Mouse (Mus musculus): ENCODE data around the gene Rps2. TPM values are rescaled to one million over a fixed set of nuclear protein-coding genes. Genes with fewer than 3 reads are reported as not detected.

Rps2 gene
- polyA plus RNA-seq, 1 experiment from 2014 or later: 1,693 TPM

GRCm38 (mm10) chr17:24738238-24738637, 20.3 kb downstream of the Rps2 start:
- Histone ChIP-seq H3K36me3 (replicated peaks) (peaks cover 16% of the 10 kb centered on the region), H3K4me1 (peaks cover 23% of the 10 kb centered on the region), H3K4me3 (no peak overlapping the region), H3K27me3 (replicated peaks; ENCODE audit: low read depth, poor library complexity, severe bottlenecking) (peaks cover 6% of the 10 kb centered on the region; the same call in 1 of the 2 replicates), H3K27ac (replicated peaks) (no peak overlapping the region), H3K9me3 (no peaks in the 10 kb centered on the region)
- no peak for DNase-seq (ENCODE audit: low spot score)
- 82% methylated on average over 4 of the region's 4 CpGs for WGBS

DNA sequence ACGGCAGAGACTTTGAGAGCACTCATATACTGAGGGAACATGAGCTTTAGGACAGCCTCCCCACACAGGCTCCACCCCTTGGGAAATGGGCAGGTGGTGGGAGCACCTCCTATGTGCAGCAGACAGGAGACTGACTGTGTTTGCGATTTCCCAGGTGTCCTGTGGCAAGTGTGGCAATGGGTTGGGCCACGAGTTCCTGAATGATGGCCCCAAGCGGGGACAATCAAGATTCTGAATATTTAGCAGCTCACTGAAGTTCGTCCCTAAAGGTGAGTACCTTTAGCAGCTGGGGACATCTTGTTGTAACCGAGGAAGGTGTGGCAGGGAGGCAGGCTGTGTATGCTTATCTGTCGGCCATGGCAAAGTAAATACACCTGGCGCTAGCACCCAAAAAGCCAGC, 22.0 kb downstream of the Rps2 start:
- Histone ChIP-seq H3K27ac (replicated peaks) (no peak overlapping the region), H3K4me3 (no peak overlapping the region), H3K4me1 (peaks cover 26% of the 10 kb centered on the region), H3K27me3 (replicated peaks; ENCODE audit: low read depth, poor library complexity, severe bottlenecking) (no peaks in the 10 kb centered on the region), H3K9me3 (no peaks in the 10 kb centered on the region), H3K36me3 (replicated peaks) (peaks cover 16% of the 10 kb centered on the region)
- WGBS: 84% methylated on average over 8 of the region's 8 CpGs
- no peak for DNase-seq (ENCODE audit: low spot score)

- H3K4me3 ChIP-seq: no peak overlapping the region
- WGBS: 80% methylated on average over 8 of the region's 8 CpGs
- H3K27me3 ChIP-seq (replicated peaks; ENCODE audit: low read depth, poor library complexity, severe bottlenecking): peaks cover 10% of the 10 kb centered on the region; the same call in 1 of the 2 replicates
Measured at GRCm38 (mm10) chr17:24742307-24742706, 24.4 kb downstream of the Rps2 start.

DNA sequence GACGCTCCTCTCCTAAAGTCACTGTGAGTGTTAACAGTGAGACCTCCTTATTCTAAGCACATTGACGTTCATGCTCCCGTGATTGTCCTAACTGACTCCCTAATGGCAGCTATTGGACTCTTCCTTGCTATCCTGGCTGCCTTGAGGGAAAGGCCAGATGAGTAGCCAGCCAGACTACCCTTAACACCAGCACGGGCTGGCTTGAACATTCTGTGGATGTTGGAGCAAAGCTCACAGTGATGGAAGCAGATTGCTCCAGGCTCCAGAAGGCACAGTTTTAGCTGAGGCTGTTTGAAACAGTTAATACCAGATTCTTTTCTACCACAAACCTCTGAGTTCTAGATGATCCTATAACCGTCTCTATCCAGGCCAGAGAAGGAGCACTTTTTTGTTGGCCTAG, 26.0 kb downstream of the Rps2 start:
- Histone ChIP-seq H3K27me3 (replicated peaks; ENCODE audit: low read depth, poor library complexity, severe bottlenecking) (peaks cover 22% of the 10 kb centered on the region), H3K27ac (replicated peaks) (no peak overlapping the region), H3K36me3 (replicated peaks) (peaks cover 16% of the 10 kb centered on the region), H3K4me1 (peaks cover 13% of the 10 kb centered on the region), H3K4me3 (no peak overlapping the region), H3K9me3 (no peaks in the 10 kb centered on the region)
- no peak for DNase-seq (ENCODE audit: low spot score)
- 77% methylated on average over 5 of the region's 5 CpGs for WGBS

More at GRCm38 (mm10) chr17:24742307-24742706, 24.4 kb downstream of the Rps2 start:
- DNase-seq (ENCODE audit: low spot score): no peak
- Histone ChIP-seq H3K9me3 (no peaks in the 10 kb centered on the region), H3K27ac (replicated peaks) (no peak overlapping the region), H3K36me3 (replicated peaks) (peaks cover 16% of the 10 kb centered on the region), H3K4me1 (peaks cover 17% of the 10 kb centered on the region)

GRCm38 (mm10) chr17:24744381-24744780, 26.5 kb downstream of the Rps2 start:
- H3K4me1 ChIP-seq: peaks cover 13% of the 10 kb centered on the region
- no peak for DNase-seq (ENCODE audit: low spot score)
- peaks cover 27% of the 10 kb centered on the region for H3K27me3 ChIP-seq (replicated peaks; ENCODE audit: low read depth, poor library complexity, severe bottlenecking)
- H3K27ac ChIP-seq (replicated peaks): no peak overlapping the region
- peaks cover 16% of the 10 kb centered on the region for H3K36me3 ChIP-seq (replicated peaks)
- H3K4me3 ChIP-seq: no peak overlapping the region
- H3K9me3 ChIP-seq: no peaks in the 10 kb centered on the region
- 73% methylated on average over 3 of the region's 3 CpGs for WGBS

- peaks cover 41% of the 10 kb centered on the region for H3K27me3 ChIP-seq (replicated peaks; ENCODE audit: low read depth, poor library complexity, severe bottlenecking)
- H3K36me3 ChIP-seq (replicated peaks): peaks cover 10% of the 10 kb centered on the region; the same call in 1 of the 2 replicates
- H3K4me1 ChIP-seq: peaks cover 13% of the 10 kb centered on the region
- H3K4me3 ChIP-seq: no peak overlapping the region
- H3K9me3 ChIP-seq: no peaks in the 10 kb centered on the region
- DNase-seq (ENCODE audit: low spot score): peak; percentile 82
- H3K27ac ChIP-seq (replicated peaks): no peak overlapping the region
- 21% methylated on average over 7 of the region's 7 CpGs for WGBS
Measured at GRCm38 (mm10) chr17:24745526-24746497, 27.9 kb downstream of the Rps2 start.

DNA sequence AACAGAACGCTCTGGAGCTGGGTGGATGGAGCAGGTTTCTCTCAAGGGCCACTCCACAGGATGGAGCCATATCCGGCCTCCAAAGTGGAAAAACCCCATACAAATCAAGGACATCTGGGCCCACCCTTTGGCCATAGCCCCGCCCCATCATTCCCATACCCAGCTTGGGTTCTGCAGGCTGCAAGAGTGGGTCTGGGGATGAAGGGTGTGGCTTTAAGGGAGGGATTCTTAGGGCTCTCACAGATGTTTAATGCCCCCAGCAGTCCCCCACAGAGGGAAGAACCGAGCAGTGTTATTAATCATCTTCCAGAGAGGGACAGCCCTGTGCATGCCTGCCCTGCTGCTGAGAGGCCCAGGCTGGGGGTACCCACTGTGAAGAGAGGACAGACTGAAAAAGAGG, 29.1 kb downstream of the Rps2 start:
- Histone ChIP-seq H3K27me3 (replicated peaks; ENCODE audit: low read depth, poor library complexity, severe bottlenecking) (peaks cover 53% of the 10 kb centered on the region), H3K4me1 (peaks cover 16% of the 10 kb centered on the region), H3K36me3 (replicated peaks) (peaks cover 2% of the 10 kb centered on the region; the same call in 1 of the 2 replicates), H3K9me3 (no peaks in the 10 kb centered on the region), H3K27ac (replicated peaks) (no peak overlapping the region; the same call in 1 of the 2 replicates), H3K4me3 (no peak overlapping the region)
- DNase-seq (ENCODE audit: low spot score): no peak
- 44% methylated on average over 4 of the region's 4 CpGs for WGBS

DNA sequence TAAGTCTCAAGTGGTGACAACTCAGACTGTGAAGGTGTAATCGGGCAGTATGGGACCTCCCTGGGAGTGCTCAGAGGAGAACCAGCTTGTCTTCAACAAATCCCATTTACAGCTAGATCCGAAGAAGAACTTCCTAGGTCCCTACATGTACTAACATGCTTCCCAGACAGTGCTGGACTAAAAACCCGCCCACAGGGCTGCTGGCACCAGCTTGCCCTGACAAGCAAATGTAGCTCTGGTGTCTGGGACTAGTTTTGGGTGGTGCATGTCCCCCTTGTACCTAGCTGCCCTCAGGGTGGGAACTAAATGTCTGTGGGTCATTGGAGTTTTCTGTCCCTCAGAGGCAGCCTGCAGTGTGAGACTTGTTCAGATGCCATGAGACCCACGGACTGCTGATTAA, 33.6 kb downstream of the Rps2 start:
- 18% methylated on average over 4 of the region's 4 CpGs for WGBS
- DNase-seq (ENCODE audit: low spot score): no peak
- Histone ChIP-seq H3K27ac (replicated peaks) (no peak overlapping the region), H3K36me3 (replicated peaks) (no peaks in the 10 kb centered on the region), H3K4me3 (no peak overlapping the region), H3K27me3 (replicated peaks; ENCODE audit: low read depth, poor library complexity, severe bottlenecking) (peaks cover 93% of the 10 kb centered on the region), H3K4me1 (peaks cover 35% of the 10 kb centered on the region), H3K9me3 (no peaks in the 10 kb centered on the region)

- Histone ChIP-seq H3K27ac (replicated peaks) (0 out of 2 replicates have a peak within 1 kb of the TSS, but pooled peaks have one; percentile 49), H3K9me3 (no peaks in the 10 kb centered on the region), H3K4me3 (peak within 1 kb of the TSS; percentile 68), H3K4me1 (peaks cover 26% of the 10 kb centered on the region), H3K27me3 (replicated peaks; ENCODE audit: low read depth, poor library complexity, severe bottlenecking) (peaks cover 94% of the 10 kb centered on the region), H3K36me3 (replicated peaks) (no peaks in the 10 kb centered on the region)
- DNase-seq (ENCODE audit: low spot score): peak; percentile 84
- WGBS: 1% methylated on average over 81 of the region's 82 CpGs
Measured at GRCm38 (mm10) chr17:24752415-24753394, 34.8 kb downstream of the Rps2 start, which contains the start of gene Hs3st6. Hs3st6 (plus strand) TSS chr17:24752988.

DNA sequence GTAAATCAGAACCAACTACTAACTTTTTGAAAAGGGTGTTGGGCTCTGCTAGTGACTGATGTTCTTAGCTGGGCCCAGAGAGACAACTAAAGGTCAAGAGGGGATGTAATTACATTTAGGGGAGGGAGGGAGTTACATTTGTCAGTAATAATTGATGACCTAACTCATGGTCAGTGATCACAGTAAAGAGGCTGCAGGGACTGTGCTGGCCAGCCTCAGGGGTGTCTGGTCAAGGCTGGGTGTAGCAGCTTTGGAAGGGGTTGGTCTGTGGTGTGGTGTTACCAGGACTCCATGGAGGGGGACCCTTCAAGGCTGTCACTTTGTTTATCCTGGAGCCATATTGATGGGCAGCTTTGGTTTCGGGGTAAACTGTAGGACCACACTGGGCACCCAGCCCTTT, 39.5 kb downstream of the Rps2 start:
- H3K4me1 ChIP-seq: peaks cover 37% of the 10 kb centered on the region
- no peak overlapping the region for H3K4me3 ChIP-seq
- H3K27me3 ChIP-seq (replicated peaks; ENCODE audit: low read depth, poor library complexity, severe bottlenecking): peaks cover 66% of the 10 kb centered on the region
- no peak for DNase-seq (ENCODE audit: low spot score)
- H3K9me3 ChIP-seq: no peaks in the 10 kb centered on the region
- H3K36me3 ChIP-seq (replicated peaks): no peaks in the 10 kb centered on the region
- H3K27ac ChIP-seq (replicated peaks): no peak overlapping the region
- 88% methylated on average over 1 of the region's 1 CpGs for WGBS

GRCm38 (mm10) chr17:24761121-24761520, 43.2 kb downstream of the Rps2 start:
- 39% methylated on average over 5 of the region's 5 CpGs for WGBS
- peak; percentile 53 for DNase-seq (ENCODE audit: low spot score)
- Histone ChIP-seq H3K27ac (replicated peaks) (peak overlapping the region; percentile 19; the same call in 1 of the 2 replicates), H3K9me3 (no peaks in the 10 kb centered on the region), H3K36me3 (replicated peaks) (no peaks in the 10 kb centered on the region), H3K4me3 (no peak overlapping the region), H3K27me3 (replicated peaks; ENCODE audit: low read depth, poor library complexity, severe bottlenecking) (peaks cover 29% of the 10 kb centered on the region), H3K4me1 (peaks cover 40% of the 10 kb centered on the region)
